Mouse (Mus musculus) hindbrain, postnatal 0 days (tissue): ENCODE measurements at regions not wholly inside any gene's neighbourhood (a gene's known extent, or its start where the extent isn't known, plus 50 kb on each side); places are given as distances from the start of the nearest gene placed in this dataset.

Experiments used
- ATAC-seq: fragments of 200-750 bp; cut with Nextera tagmentation; 2 replicates; pipeline ENCODE4 v1.8.0; 2017; ENCODE audit warnings: mild to moderate bottlenecking, moderate TSS enrichment, moderate library complexity
- DNase-seq: peaks from one replicate; pipeline ENCODE4 v3.0.0-alpha.2; 2015; ENCODE audit warnings: low spot score
- H3K27ac ChIP-seq: fragments of 300-500 bp; sonication (generic); 2 replicates; pipeline ENCODE4 v1.5.1; 2014; ENCODE audit warnings: mild to moderate bottlenecking
- H3K27me3 ChIP-seq: fragments of 300-500 bp; sonication (generic); 2 replicates; pipeline ENCODE4 v1.6.1; 2014; ENCODE audit warnings: low read length, mixed read lengths; ENCODE audit not compliant: insufficient read depth
- H3K36me3 ChIP-seq: fragments of 300-500 bp; sonication (generic); 2 replicates; pipeline ENCODE4 v1.6.1; 2014; ENCODE audit warnings: low read length, mixed read lengths; ENCODE audit not compliant: insufficient read depth
- H3K4me1 ChIP-seq: fragments of 300-500 bp; sonication (generic); 2 replicates; pipeline ENCODE4 v1.6.1; 2014; ENCODE audit warnings: antibody characterized with exemption, low read length, mixed read lengths; ENCODE audit not compliant: insufficient read depth
- H3K4me2 ChIP-seq: fragments of 300-500 bp; sonication (generic); 2 replicates; pipeline ENCODE4 v1.6.1; 2014; ENCODE audit warnings: low read depth, mild to moderate bottlenecking, low read length, moderate library complexity, mixed read lengths
- H3K4me3 ChIP-seq: fragments of 300-500 bp; sonication (generic); 2 replicates; pipeline ENCODE4 v1.5.1; 2014; ENCODE audit warnings: low read length
- H3K9ac ChIP-seq: fragments of 300-500 bp; sonication (generic); replicated peaks from 2 replicates; pipeline ENCODE4 v1.6.1; 2014; ENCODE audit warnings: mild to moderate bottlenecking, low read length, moderate library complexity, mixed read lengths
- H3K9me3 ChIP-seq: fragments of 300-500 bp; sonication (generic); 2 replicates; pipeline ENCODE4 v1.6.1; 2016; ENCODE audit warnings: low read length, mixed read lengths
- CTCF ChIP-seq: IDR thresholded peaks from 2 replicates; pipeline ENCODE4 v1.5.1; 2016; ENCODE audit warnings: antibody characterized with exemption, control low read depth, low read depth
- WGBS: fragments of 180-500 bp; shearing (Covaris S2); extraction: QIAGEN DNeasy Blood & Tissue Kit; methylation state at CpG from one replicate; pipeline ENCODE4 v1.1.7; 2014; 5-methylcytosine and 5-hydroxymethylcytosine counted together

DNA sequence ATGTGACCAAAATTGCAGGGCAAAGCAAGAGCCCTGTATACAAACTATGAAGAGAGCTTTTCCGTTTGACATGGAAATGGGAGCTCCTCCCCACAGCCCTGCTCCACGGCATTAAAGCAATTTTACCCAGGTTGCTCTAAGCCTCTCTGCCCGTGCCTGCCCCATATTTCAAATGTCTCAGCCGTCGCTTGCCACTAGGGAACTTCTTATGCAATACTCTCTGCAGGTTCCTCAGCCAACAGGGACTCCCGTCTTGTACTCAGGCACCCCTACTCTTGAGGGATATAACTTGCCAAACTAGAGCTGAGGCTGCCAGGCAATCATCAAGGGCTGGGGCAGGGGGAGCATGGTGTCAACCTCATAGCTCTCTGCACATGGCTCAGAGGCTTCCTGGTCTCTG lies 145.1 kb downstream of the Cdh26 start:
- no peak overlapping the region for H3K9ac ChIP-seq
- TF ChIP-seq CTCF = no peak
- H3K4me3 ChIP-seq = no peak overlapping the region
- ATAC-seq = peak; percentile 21; the same call in 1 of the 2 replicates
- 39% methylated on average over 6 of the region's 6 CpGs for WGBS
- no peak overlapping the region for H3K4me2 ChIP-seq
- H3K4me1 ChIP-seq = 0 out of 2 replicates have a peak, but pooled peaks cover 7% of the 10 kb centered on the region
- H3K27ac ChIP-seq = no peak overlapping the region
- H3K9me3 ChIP-seq = no peaks in the 10 kb centered on the region
- no peaks in the 10 kb centered on the region for H3K36me3 ChIP-seq
- no peak for DNase-seq
- no peaks in the 10 kb centered on the region for H3K27me3 ChIP-seq

DNA sequence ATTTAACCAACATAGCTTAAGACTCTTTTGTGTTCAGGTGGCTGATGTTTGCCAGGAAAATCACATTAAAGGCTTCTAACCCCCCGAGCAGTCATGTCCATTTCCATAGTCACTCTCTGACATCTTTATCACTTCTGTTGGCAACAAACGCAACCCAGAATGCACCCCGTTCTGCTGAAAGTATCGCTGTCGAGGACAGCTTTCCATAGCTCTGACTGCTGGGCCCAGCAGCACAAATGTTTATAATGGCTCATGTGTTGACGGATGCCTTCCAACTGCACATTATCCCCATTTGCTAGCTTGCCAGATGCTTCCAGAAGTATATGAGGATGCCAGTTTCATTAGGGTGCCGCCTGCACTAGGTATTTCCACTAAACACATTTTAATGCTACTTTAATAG lies 145.7 kb downstream of the Cdh26 start:
- Histone ChIP-seq H3K4me1 (peaks cover 11% of the 10 kb centered on the region; the same call in 1 of the 2 replicates), H3K36me3 (no peaks in the 10 kb centered on the region), H3K27ac (no peak overlapping the region), H3K4me2 (no peak overlapping the region), H3K9me3 (no peaks in the 10 kb centered on the region), H3K4me3 (no peak overlapping the region), H3K9ac (no peak overlapping the region), H3K27me3 (no peaks in the 10 kb centered on the region)
- ATAC-seq = 0 out of 2 replicates have a peak, but pooled peaks have one; percentile 24
- WGBS = 65% methylated on average over 7 of the region's 7 CpGs
- no peak for TF ChIP-seq CTCF
- peak; percentile 34 for DNase-seq

DNA sequence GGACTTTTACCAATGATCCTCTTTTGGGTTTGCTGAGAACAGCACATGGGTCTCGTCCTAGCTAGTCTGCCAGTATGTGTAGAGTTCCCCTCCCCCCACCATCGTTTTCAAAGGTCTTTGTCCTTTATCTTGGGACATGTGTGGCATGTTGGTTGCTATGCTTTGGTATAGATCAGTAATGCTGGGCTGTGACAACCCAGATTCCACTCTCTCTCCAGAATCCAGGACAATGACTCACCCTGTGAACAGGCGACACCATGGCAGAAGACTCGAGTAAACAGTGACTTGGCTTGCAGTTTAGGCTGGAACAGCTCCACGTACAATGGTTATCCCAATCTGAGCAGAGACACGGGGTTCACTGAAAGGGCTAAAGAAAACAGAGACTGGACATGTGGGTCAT lies 149.2 kb downstream of the Cdh26 start:
- Histone ChIP-seq H3K9ac (no peak overlapping the region), H3K4me1 (peaks cover 12% of the 10 kb centered on the region; the same call in 1 of the 2 replicates), H3K4me3 (no peak overlapping the region), H3K4me2 (no peak overlapping the region), H3K9me3 (no peaks in the 10 kb centered on the region), H3K36me3 (no peaks in the 10 kb centered on the region), H3K27me3 (no peaks in the 10 kb centered on the region), H3K27ac (no peak overlapping the region)
- 67% methylated on average over 6 of the region's 6 CpGs for WGBS
- ATAC-seq (no peak), DNase-seq (no peak)
- no peak for TF ChIP-seq CTCF

DNA sequence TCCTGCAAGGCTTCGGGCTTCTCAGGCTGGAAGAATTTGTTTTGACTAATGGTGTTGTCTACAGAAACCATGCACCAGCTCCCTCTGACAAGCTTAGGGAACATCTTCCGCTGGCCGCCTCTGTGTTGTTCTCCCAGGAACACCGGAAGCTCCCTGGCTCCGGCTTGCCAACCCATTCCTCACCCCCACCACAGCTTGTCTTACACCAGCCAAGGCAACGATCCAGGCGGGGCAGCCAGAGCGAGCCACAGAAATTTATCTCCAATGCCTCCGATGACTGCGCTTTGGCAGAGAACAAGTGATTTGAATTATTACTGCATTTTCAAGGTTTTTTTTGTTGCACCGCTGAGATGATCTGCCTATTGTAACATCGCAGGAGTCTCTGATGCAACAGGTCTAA lies 151.0 kb downstream of the Cdh26 start:
- Histone ChIP-seq H3K4me1 (peaks cover 7% of the 10 kb centered on the region; the same call in 1 of the 2 replicates), H3K4me3 (no peak overlapping the region), H3K36me3 (no peaks in the 10 kb centered on the region), H3K27ac (no peak overlapping the region), H3K4me2 (no peak overlapping the region), H3K9me3 (no peaks in the 10 kb centered on the region), H3K9ac (no peak overlapping the region), H3K27me3 (no peaks in the 10 kb centered on the region)
- DNase-seq = peak; percentile 53
- no peak for ATAC-seq
- WGBS = 56% methylated on average over 12 of the region's 12 CpGs
- no peak for TF ChIP-seq CTCF

GRCm38 (mm10) chr2:178584970-178585566 lies 154.7 kb downstream of the Cdh26 start:
- no peak overlapping the region for H3K4me2 ChIP-seq
- DNase-seq (no peak), ATAC-seq (no peak)
- H3K4me1 ChIP-seq = peaks cover 5% of the 10 kb centered on the region; the same call in 1 of the 2 replicates
- H3K27ac ChIP-seq = no peak overlapping the region
- TF ChIP-seq CTCF = no peak
- WGBS = 75% methylated on average over 5 of the region's 5 CpGs
- no peak overlapping the region for H3K4me3 ChIP-seq
- no peak overlapping the region for H3K9ac ChIP-seq
- H3K36me3 ChIP-seq = no peaks in the 10 kb centered on the region
- no peaks in the 10 kb centered on the region for H3K27me3 ChIP-seq
- no peaks in the 10 kb centered on the region for H3K9me3 ChIP-seq

- H3K27ac ChIP-seq = no peak overlapping the region
- H3K4me3 ChIP-seq = no peak overlapping the region
- H3K9ac ChIP-seq = no peak overlapping the region
- no peaks in the 10 kb centered on the region for H3K36me3 ChIP-seq
- ATAC-seq = no peak
- H3K9me3 ChIP-seq = no peaks in the 10 kb centered on the region
- TF ChIP-seq CTCF = no peak
- no peak for DNase-seq
- no peak overlapping the region for H3K4me2 ChIP-seq
- WGBS = 56% methylated on average over 7 of the region's 7 CpGs
- H3K4me1 ChIP-seq = no peaks in the 10 kb centered on the region
- no peaks in the 10 kb centered on the region for H3K27me3 ChIP-seq
Observed at GRCm38 (mm10) chr2:178587134-178587636, 156.9 kb downstream of the Cdh26 start.

- DNase-seq (peak; percentile 54), ATAC-seq (peak; percentile 41; the same call in 1 of the 2 replicates)
- Histone ChIP-seq H3K36me3 (no peaks in the 10 kb centered on the region), H3K9me3 (no peaks in the 10 kb centered on the region), H3K27me3 (no peaks in the 10 kb centered on the region), H3K27ac (no peak overlapping the region), H3K4me2 (no peak overlapping the region), H3K4me3 (no peak overlapping the region), H3K9ac (no peak overlapping the region), H3K4me1 (peaks cover 13% of the 10 kb centered on the region; the same call in 1 of the 2 replicates)
- TF ChIP-seq CTCF = no peak
- WGBS = 47% methylated on average over 9 of the region's 9 CpGs
Observed at GRCm38 (mm10) chr2:178593743-178594142, 163.4 kb downstream of the Cdh26 start.
